11 mouse cellular contexts compared by ENCODE assay signal in the genomic region with DNA sequence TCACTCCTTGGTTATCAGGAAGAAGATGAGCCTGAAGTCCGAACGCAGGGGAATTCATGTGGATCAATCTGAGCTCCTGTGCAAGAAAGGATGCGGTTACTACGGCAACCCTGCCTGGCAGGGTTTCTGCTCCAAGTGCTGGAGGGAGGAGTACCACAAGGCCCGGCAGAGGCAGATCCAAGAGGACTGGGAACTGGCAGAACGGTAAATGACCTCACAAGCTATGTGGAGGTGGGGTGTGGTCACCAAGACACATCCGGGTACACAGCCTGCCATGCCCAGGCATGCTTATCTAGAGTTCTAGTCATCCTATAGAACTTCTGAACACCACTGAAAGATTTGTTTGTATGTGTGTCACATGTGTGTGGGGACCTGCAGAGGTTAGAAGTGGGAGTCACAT. TPM values are rescaled to one million over a fixed set of nuclear protein-coding genes. Genes with fewer than 3 reads are reported as not detected.
DNase-seq lines count a peak whose midpoint lies in the region; ATAC-seq and TF ChIP-seq lines count a peak whose summit lies in the region.
"Had no signal": no experiment of that assay in that cellular context is flagged by ENCODE, and none has a peak within 500 bp of the region (broad histone marks: within the 10 kb centered on the region; RNA-seq: fewer than 3 reads in every experiment).

No protein-coding gene starts in this region.

- H3K27me3 ChIP-seq in hindbrain, embryonic 11.5 days (ENCODE audit: control insufficient read depth, insufficient read depth, low read length) = no peaks in the 10 kb centered on the region
- H3K27me3 ChIP-seq in hindbrain, embryonic 10.5 days (ENCODE audit: insufficient read depth, poor library complexity, severe bottlenecking) = no peaks in the 10 kb centered on the region
- H3K27me3 ChIP-seq in intestine, postnatal 0 days (replicated peaks; ENCODE audit: control insufficient read depth, insufficient read depth, low read length) = no peaks in the 10 kb centered on the region
- H3K27me3 ChIP-seq in heart, adult 2 months (ENCODE audit: control insufficient read depth, insufficient read depth, low read length) = no peaks in the 10 kb centered on the region
- H3K27me3 ChIP-seq in limb, embryonic 10.5 days (ENCODE audit: low read depth, poor library complexity, severe bottlenecking) = no peaks in the 10 kb centered on the region
- H3K27me3 ChIP-seq: megakaryocyte, embryonic 14.5 days had no signal

- no peak for TF ChIP-seq EP300 in heart, adult 2 months (IDR thresholded peaks at IDR 0.05; ENCODE audit: insufficient read depth, low read depth, low read length)

- WGBS in hindbrain, embryonic 11.5 days = 60% methylated on average over 7 of the region's 7 CpGs
- WGBS in hindbrain, embryonic 10.5 days = 53% methylated on average over 7 of the region's 7 CpGs
- WGBS in intestine, postnatal 0 days = 48% methylated on average over 7 of the region's 7 CpGs
- 65% methylated on average over 7 of the region's 7 CpGs for WGBS in heart, adult 2 months
- 79% methylated on average over 7 of the region's 7 CpGs for WGBS in limb, embryonic 10.5 days

- no peaks in the 10 kb centered on the region for H3K9me3 ChIP-seq in hindbrain, embryonic 11.5 days (ENCODE audit: control insufficient read depth, low read length)
- no peaks in the 10 kb centered on the region for H3K9me3 ChIP-seq in hindbrain, embryonic 10.5 days
- H3K9me3 ChIP-seq in intestine, postnatal 0 days (ENCODE audit: control insufficient read depth) = no peaks in the 10 kb centered on the region
- H3K9me3 ChIP-seq in limb, embryonic 10.5 days (replicated peaks) = no peaks in the 10 kb centered on the region
- H3K9me3 ChIP-seq: megakaryocyte, embryonic 14.5 days had no signal

- no peak for TF ChIP-seq CTCF in intestine, postnatal 0 days (IDR thresholded peaks at IDR 0.05; ENCODE audit: low read depth)
- no peak for TF ChIP-seq CTCF in heart, adult 2 months (IDR thresholded peaks at IDR 0.05)

- no peaks in the 10 kb centered on the region for H3K4me1 ChIP-seq in hindbrain, embryonic 11.5 days (replicated peaks; ENCODE audit: control insufficient read depth, insufficient read depth, low read length)
- no peaks in the 10 kb centered on the region for H3K4me1 ChIP-seq in hindbrain, embryonic 10.5 days (replicated peaks)
- H3K4me1 ChIP-seq in intestine, postnatal 0 days (replicated peaks; ENCODE audit: control insufficient read depth, insufficient read depth, low read length) = 0 out of 2 replicates have a peak, but pooled peaks cover 7% of the 10 kb centered on the region
- peaks cover 2% of the 10 kb centered on the region; the same call in 1 of the 2 replicates for H3K4me1 ChIP-seq in heart, adult 2 months (ENCODE audit: control insufficient read depth, insufficient read depth, low read length)
- H3K4me1 ChIP-seq in limb, embryonic 10.5 days = no peaks in the 10 kb centered on the region

- no peak overlapping the region for H3K9ac ChIP-seq in hindbrain, embryonic 11.5 days (ENCODE audit: low read depth, low read length)
- no peak overlapping the region for H3K9ac ChIP-seq in intestine, postnatal 0 days (ENCODE audit: low read depth, low read length)
- no peak overlapping the region for H3K9ac ChIP-seq in heart, adult 2 months (ENCODE audit: low read depth, low read length)

- intact Hi-C loops in heart, adult 2 months (cut with DNase I) = no loop called here

- H3K79me2 ChIP-seq in heart, adult 2 months (replicated peaks; ENCODE audit: control insufficient read depth, insufficient read depth, low read length) = no peaks in the 10 kb centered on the region; the same call in 1 of the 2 replicates

- H3K36me3 ChIP-seq in hindbrain, embryonic 11.5 days (ENCODE audit: control insufficient read depth, insufficient read depth, low read length) = 0 out of 2 replicates have a peak, but pooled peaks cover 4% of the 10 kb centered on the region
- peaks cover 46% of the 10 kb centered on the region for H3K36me3 ChIP-seq in hindbrain, embryonic 10.5 days
- peaks cover 33% of the 10 kb centered on the region for H3K36me3 ChIP-seq in intestine, postnatal 0 days (ENCODE audit: control insufficient read depth, insufficient read depth)
- H3K36me3 ChIP-seq in heart, adult 2 months (ENCODE audit: control insufficient read depth, insufficient read depth, low read length) = peaks cover 6% of the 10 kb centered on the region
- H3K36me3 ChIP-seq in limb, embryonic 10.5 days = peaks cover 49% of the 10 kb centered on the region

- H3K4me2 ChIP-seq in hindbrain, embryonic 11.5 days (replicated peaks; ENCODE audit: low read depth, low read length) = no peak overlapping the region
- no peak overlapping the region for H3K4me2 ChIP-seq in intestine, postnatal 0 days (replicated peaks; ENCODE audit: low read depth)

- no peak overlapping the region for H3K27ac ChIP-seq in hindbrain, embryonic 11.5 days (ENCODE audit: low read depth, low read length)
- H3K27ac ChIP-seq in hindbrain, embryonic 10.5 days = no peak overlapping the region
- no peak overlapping the region for H3K27ac ChIP-seq in intestine, postnatal 0 days (ENCODE audit: low read depth, low read length)
- H3K27ac ChIP-seq in heart, adult 2 months = no peak overlapping the region
- H3K27ac ChIP-seq in limb, embryonic 10.5 days = no peak overlapping the region

- no peak for ATAC-seq in hindbrain, embryonic 11.5 days (ENCODE audit: low FRiP score)
- ATAC-seq in intestine, postnatal 0 days = peak; percentile 84

- no peak overlapping the region for H3K4me3 ChIP-seq in hindbrain, embryonic 11.5 days (ENCODE audit: low read depth, low read length)
- H3K4me3 ChIP-seq in hindbrain, embryonic 10.5 days = no peak overlapping the region
- H3K4me3 ChIP-seq in intestine, postnatal 0 days (ENCODE audit: low read depth, low read length) = no peak overlapping the region
- H3K4me3 ChIP-seq in heart, adult 2 months = no peak overlapping the region
- H3K4me3 ChIP-seq in limb, embryonic 10.5 days = no peak overlapping the region
- H3K4me3 ChIP-seq: megakaryocyte, embryonic 14.5 days had no signal

- no peak for TF ChIP-seq POLR2A in heart, adult 2 months (IDR thresholded peaks at IDR 0.05; ENCODE audit: insufficient read depth, low read depth, low read length)

- peak; percentile 16 for DNase-seq in hindbrain, embryonic 11.5 days (ENCODE audit: low spot score)
- no peak for DNase-seq in hindbrain, embryonic 10.5 days (ENCODE audit: low spot score)
- peak; percentile 45 for DNase-seq in MN1 (ENCODE audit: low spot score)
- peak; percentile 38 for DNase-seq in retina, embryonic 14.5 days (ENCODE audit: low spot score)
- no peak for DNase-seq in T-cell, adult 2 months (ENCODE audit: low spot score)
- no peak for DNase-seq in heart, adult 2 months
- DNase-seq in limb, embryonic 10.5 days (ENCODE audit: low spot score) = no peak
- DNase-seq: gastrocnemius, postnatal 36 days; kidney, postnatal 4 days had no signal

RNA-seq across cellular contexts. Expression of a gene that starts 15.8 kb away (rescaled TPM):
- 26.2 and 28.6 TPM in 2 replicates for polyA plus RNA-seq in hindbrain, embryonic 11.5 days (2014; fragmentation: Nextera tagmentation; extraction: Ambion mirVana)
- polyA plus RNA-seq in hindbrain, embryonic 10.5 days (2016; fragmentation: Nextera tagmentation; extraction: Ambion mirVana) = 23.5 and 27.3 TPM in 2 replicates
- 21.1 and 21.9 TPM in 2 replicates for polyA plus RNA-seq in intestine, postnatal 0 days (2015; fragmentation: Nextera tagmentation; extraction: Ambion mirVana)
- 10 to 100 TPM; 19.6 to 25.5 TPM for total RNA-seq in heart, adult 2 months (2021)
- 15.2 and 15.6 TPM in 2 replicates for polyA plus RNA-seq in heart, adult 2 months (2012; rRNA removed)
- polyA plus RNA-seq in limb, embryonic 10.5 days (2016; fragmentation: Nextera tagmentation; extraction: Ambion mirVana) = 21.7 and 22.1 TPM in 2 replicates

RNA-seq across cellular contexts. Expression of a gene that starts 29.5 kb away (rescaled TPM):
- polyA plus RNA-seq in hindbrain, embryonic 11.5 days (2014; fragmentation: Nextera tagmentation; extraction: Ambion mirVana) = 28.7 and 29.9 TPM in 2 replicates
- polyA plus RNA-seq in hindbrain, embryonic 10.5 days (2016; fragmentation: Nextera tagmentation; extraction: Ambion mirVana) = 33.6 and 38.0 TPM in 2 replicates
- polyA plus RNA-seq in intestine, postnatal 0 days (2015; fragmentation: Nextera tagmentation; extraction: Ambion mirVana) = 45.7 and 47.0 TPM in 2 replicates
- 10 to 100 TPM; 35.7 to 46.1 TPM for total RNA-seq in heart, adult 2 months (2021)
- 20.8 and 26.1 TPM in 2 replicates for polyA plus RNA-seq in heart, adult 2 months (2012; rRNA removed)
- 40.2 and 40.5 TPM in 2 replicates for polyA plus RNA-seq in limb, embryonic 10.5 days (2016; fragmentation: Nextera tagmentation; extraction: Ambion mirVana)

RNA-seq across cellular contexts. Expression of a gene that starts 42.7 kb away (rescaled TPM):
- polyA plus RNA-seq in hindbrain, embryonic 11.5 days (2014; fragmentation: Nextera tagmentation; extraction: Ambion mirVana) = 5.7 and 6.6 TPM in 2 replicates
- 5.0 and 6.6 TPM in 2 replicates for polyA plus RNA-seq in hindbrain, embryonic 10.5 days (2016; fragmentation: Nextera tagmentation; extraction: Ambion mirVana)
- polyA plus RNA-seq in intestine, postnatal 0 days (2015; fragmentation: Nextera tagmentation; extraction: Ambion mirVana) = 2.4 and 2.9 TPM in 2 replicates
- 1 to 10 TPM; 1.5 to 3.7 TPM for total RNA-seq in heart, adult 2 months (2021)
- 2.5 and 3.1 TPM in 2 replicates for polyA plus RNA-seq in heart, adult 2 months (2012; rRNA removed)
- 3.4 and 4.7 TPM in 2 replicates for polyA plus RNA-seq in limb, embryonic 10.5 days (2016; fragmentation: Nextera tagmentation; extraction: Ambion mirVana)

Comparison
In these comparisons a context has a peak if more than half of its experiments do, and no peak if none do; other contexts are left out.
1. DNase-seq: peak in hindbrain, embryonic 11.5 days (single experiment), MN1 (single experiment) and retina, embryonic 14.5 days (single experiment); none in hindbrain, embryonic 10.5 days (single experiment), T-cell, adult 2 months (single experiment), heart, adult 2 months (0 of 2) and limb, embryonic 10.5 days (single experiment).